Mouse (Mus musculus) ovary, adult 2 months (tissue): ENCODE data around the gene Arhgef25. TPM values are rescaled to one million over a fixed set of nuclear protein-coding genes. Genes with fewer than 3 reads are reported as not detected.

Experiments
- polyA plus RNA-seq: library from polyadenylated mRNA; depleted of rRNA; stranded (reverse); fragments of >200 nt; gene quantifications from 2 replicates; pipeline ENCODE4 v1.2.3, GENCODE M21; 2012; rRNA removed

Gene Arhgef25
- 71.4 and 75.9 TPM in 2 replicates for polyA plus RNA-seq

DNA sequence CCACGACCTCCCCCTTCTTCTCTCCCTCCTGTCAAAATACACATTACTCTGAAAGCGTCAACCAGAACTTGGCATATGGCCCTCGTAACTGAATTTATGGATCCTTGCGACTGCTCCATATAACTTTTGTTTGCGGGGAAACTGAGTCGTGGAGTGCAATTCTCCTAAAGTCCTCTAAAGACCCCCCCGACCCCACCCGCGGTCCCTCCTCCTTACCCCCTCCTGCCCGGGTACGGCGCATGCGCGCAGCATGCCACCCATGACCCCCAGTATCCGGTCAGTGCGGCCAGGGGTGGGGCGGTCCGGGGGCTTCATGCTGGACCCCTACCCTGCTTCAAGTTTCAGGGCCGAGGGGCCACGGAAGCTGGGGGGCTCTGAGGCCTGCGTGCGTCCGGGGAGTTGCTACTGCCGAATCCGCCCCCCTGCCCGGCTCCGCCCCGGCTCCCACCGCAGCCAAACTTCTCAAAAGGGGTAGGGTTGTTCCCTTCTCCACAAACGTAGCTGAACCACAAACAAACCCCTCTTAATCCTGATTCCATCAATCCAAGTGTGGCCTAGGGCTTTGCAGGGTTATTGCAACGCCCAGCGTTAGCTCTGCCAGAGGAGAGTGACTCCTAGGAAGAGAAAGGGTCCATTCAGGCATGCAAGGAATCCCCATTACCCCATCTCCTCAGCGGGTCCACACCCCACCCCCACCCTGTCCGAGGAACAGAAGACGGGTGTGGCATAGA is at the start of gene Arhgef25:
TSS of gene Arhgef25 (minus strand) at position 433 of the 731 bp plus-strand sequence.

DNA sequence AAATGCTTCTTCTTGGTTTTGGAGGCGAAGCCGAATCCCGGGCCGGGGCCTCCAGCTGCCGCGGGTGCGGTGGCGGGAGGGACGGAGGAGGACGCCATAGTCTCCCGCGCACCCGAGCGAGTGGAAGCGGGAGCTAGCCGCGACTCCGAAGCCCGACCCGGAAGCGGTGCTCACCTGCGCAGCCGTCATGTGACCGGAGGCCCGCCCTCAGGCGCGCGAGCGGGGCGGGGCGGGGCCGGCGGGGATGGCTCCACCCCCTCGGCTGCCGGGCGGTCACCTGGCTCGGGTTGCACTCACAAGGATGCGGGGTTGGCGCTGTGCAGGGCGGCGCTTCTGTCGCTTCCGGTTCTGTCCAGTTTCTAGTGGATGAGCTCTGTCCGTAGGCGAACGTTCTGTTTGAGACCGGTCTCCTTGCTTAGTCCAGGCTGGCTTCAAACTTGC is 21.6 kb upstream of the Arhgef25 start, which contains the start of gene Pip4k2c:
TSS of gene Pip4k2c (minus strand) at position 172 of the 441 bp plus-strand sequence.

DNA sequence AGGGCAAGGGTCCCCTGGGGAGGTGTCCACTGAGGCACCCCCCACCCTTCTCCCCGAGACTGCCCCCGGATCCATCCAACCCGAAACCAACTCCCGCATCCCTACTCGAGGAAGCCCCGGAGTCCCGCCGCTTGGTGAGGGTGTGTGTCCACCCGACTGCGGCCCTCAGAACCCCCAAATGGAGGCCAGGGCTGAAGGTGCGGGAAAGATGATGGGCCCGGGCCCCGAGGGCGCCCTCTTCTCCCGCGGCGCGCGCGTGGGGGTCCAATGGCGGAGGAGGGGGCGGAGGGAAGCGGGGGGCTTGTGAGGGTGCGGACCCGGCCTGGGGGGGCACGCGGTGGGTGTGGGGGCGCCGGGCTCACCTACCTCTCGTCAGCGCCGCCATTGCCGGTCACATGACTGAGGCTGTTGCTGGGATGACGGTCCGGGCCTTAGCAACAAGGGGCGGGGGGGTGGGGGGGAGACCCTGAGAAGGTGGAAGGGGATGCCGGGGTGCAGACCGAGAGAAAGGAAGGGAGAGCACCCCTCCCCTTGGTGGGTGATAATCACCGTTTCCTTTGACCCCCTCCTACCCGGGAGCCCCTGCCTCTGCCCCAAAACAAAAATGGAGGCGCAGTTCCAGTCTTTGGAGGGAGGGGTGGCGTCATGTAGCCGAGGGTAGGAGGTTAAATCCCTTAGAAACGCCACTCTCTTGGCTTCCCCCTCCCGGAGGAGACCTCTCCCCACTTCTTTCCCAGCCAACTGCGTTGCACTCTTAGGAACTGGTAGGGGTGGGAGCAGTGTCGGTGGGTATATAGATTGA is 5.6 kb upstream of the Arhgef25 start, which contains the start of gene Dtx3:
TSS of gene Dtx3 (minus strand) at position 401 of the 802 bp plus-strand sequence.

DNA sequence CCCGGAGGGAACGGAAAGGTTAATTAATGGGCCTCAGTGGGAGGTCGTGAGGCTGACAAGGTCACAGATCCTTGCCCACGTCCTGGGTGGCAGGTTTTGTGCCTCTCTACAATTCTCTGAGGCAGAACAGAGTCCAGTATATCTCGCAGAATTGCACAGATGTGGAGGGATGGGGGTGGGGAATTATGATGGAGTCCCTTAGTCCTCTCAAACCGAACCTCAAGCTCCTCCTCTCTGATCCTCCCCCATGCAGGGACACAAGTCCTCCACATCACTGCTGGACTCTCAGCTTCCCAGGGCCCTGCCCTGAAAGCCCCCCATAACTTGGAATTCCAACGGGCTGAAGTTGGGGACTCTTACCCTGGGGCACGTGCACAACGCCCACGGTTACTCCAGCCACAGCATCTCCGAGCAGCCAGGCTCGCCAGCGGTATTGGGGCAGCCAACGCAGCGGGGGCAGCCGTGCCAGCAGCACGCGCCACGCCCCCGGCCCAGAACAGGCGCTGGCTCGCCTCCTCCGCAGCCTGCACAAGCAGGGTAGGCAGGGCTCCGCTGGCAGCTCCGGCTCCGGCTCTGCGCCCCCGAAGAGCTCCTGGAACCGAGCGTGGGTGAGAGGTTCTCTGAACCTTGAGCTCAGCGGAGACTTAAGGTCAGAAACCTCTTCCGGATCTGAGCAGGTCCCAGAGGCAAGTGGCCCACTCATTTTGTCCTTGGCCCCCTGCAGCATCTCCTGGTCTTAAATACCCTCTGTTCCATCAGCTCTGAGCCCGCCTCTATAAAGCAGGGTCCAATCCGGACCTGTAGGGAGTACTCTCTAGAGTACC is 9.8 kb downstream of the Arhgef25 start, which contains the start of gene Slc26a10:
TSS of gene Slc26a10 (minus strand) at position 775 of the 824 bp plus-strand sequence.

GRCm38 (mm10) chr10:127164631-127165353 is 25.1 kb downstream of the Arhgef25 start, which contains the start of gene B4galnt1:
Gene B4galnt1, plus strand, starts transcription at chr10:127165225.

Other genes starting within 250 kb of the Arhgef25 start
- gene Ctdsp2, start 211.4 kb downstream of the Arhgef25 start, polyA plus RNA-seq, result 152 and 173 TPM in 2 replicates
- 0.09 and 0.25 TPM in 2 replicates for gene Avil, start 189.4 kb downstream of the Arhgef25 start, polyA plus RNA-seq
- gene Tsfm, start 159.2 kb downstream of the Arhgef25 start, polyA plus RNA-seq, result 53.1 and 69.5 TPM in 2 replicates
- 29.7 and 33.5 TPM in 2 replicates for gene Mettl1, start 148.7 kb downstream of the Arhgef25 start, polyA plus RNA-seq
- gene Eef1akmt3, start 148.6 kb downstream of the Arhgef25 start, polyA plus RNA-seq, result 0.95 and 1.1 TPM in 2 replicates
- gene Cyp27b1, start 141.8 kb downstream of the Arhgef25 start, polyA plus RNA-seq, result 0.64 and 0.89 TPM in 2 replicates
- gene March9, start 129.9 kb downstream of the Arhgef25 start, polyA plus RNA-seq, result 19.1 and 27.0 TPM in 2 replicates
- gene Cdk4, start 126.5 kb downstream of the Arhgef25 start, polyA plus RNA-seq, result 382 and 484 TPM in 2 replicates
- 105 and 119 TPM in 2 replicates for gene Tspan31, start 119.8 kb downstream of the Arhgef25 start, polyA plus RNA-seq
- 18.0 and 26.2 TPM in 2 replicates for gene Agap2, start 114.8 kb downstream of the Arhgef25 start, polyA plus RNA-seq
- 72.1 and 89.3 TPM in 2 replicates for gene Os9, start 69.0 kb downstream of the Arhgef25 start, polyA plus RNA-seq
- gene B4galnt1, start 24.9 kb downstream of the Arhgef25 start, polyA plus RNA-seq, result 11.4 and 16.1 TPM in 2 replicates
- 2.0 and 2.7 TPM in 2 replicates for gene Slc26a10, start 9.4 kb downstream of the Arhgef25 start, polyA plus RNA-seq
- 262 and 306 TPM in 2 replicates for gene Dtx3, start 5.6 kb upstream of the Arhgef25 start, polyA plus RNA-seq
- 32.8 and 34.9 TPM in 2 replicates for gene Pip4k2c, start 21.5 kb upstream of the Arhgef25 start, polyA plus RNA-seq
- 6.4 and 7.0 TPM in 2 replicates for gene Kif5a, start 73.3 kb upstream of the Arhgef25 start, polyA plus RNA-seq
- gene Dctn2, start 76.3 kb upstream of the Arhgef25 start, polyA plus RNA-seq, result 245 and 250 TPM in 2 replicates
- gene Mbd6, start 98.9 kb upstream of the Arhgef25 start, polyA plus RNA-seq, result 51.3 and 61.2 TPM in 2 replicates
- gene Mars, start 121.7 kb upstream of the Arhgef25 start, polyA plus RNA-seq, result 78.4 and 101 TPM in 2 replicates
- gene Arhgap9, start 131.9 kb upstream of the Arhgef25 start, polyA plus RNA-seq, result 6.0 and 7.4 TPM in 2 replicates
- 51.0 and 51.6 TPM in 2 replicates for gene Gli1, start 151.9 kb upstream of the Arhgef25 start, polyA plus RNA-seq
- not detected in 2 replicates for gene Inhbe, start 164.3 kb upstream of the Arhgef25 start, polyA plus RNA-seq
- gene Inhbc, start 180.3 kb upstream of the Arhgef25 start, polyA plus RNA-seq, result 0.07 TPM in 1 of 2 replicates, not detected in the other
- 128 and 138 TPM in 2 replicates for gene R3hdm2, start 190.2 kb upstream of the Arhgef25 start, polyA plus RNA-seq